Mouse (Mus musculus) limb, embryonic 10.5 days (tissue): ENCODE results near the gene Afg1l. TPM values are rescaled to one million over a fixed set of nuclear protein-coding genes. Genes with fewer than 3 reads are reported as not detected.

Experiments
- DNase-seq: peaks from one replicate; pipeline ENCODE4 v3.0.0-alpha.2; 2017; ENCODE audit warnings: low spot score
- H3K27ac ChIP-seq: fragments of 300-500 bp; sonication (generic); 2 replicates; pipeline ENCODE4 v1.5.1; 2016; ENCODE audit warnings: mild to moderate bottlenecking
- H3K27me3 ChIP-seq: fragments of 300-500 bp; sonication (generic); 2 replicates; pipeline ENCODE4 v1.6.1; 2016; ENCODE audit warnings: low read depth, mild to moderate bottlenecking; ENCODE audit not compliant: poor library complexity, severe bottlenecking
- H3K36me3 ChIP-seq: fragments of 300-500 bp; sonication (generic); 2 replicates; pipeline ENCODE4 v1.6.1; 2016; ENCODE audit warnings: mild to moderate bottlenecking, moderate library complexity
- H3K4me1 ChIP-seq: fragments of 300-500 bp; sonication (generic); 2 replicates; pipeline ENCODE4 v1.6.1; 2016
- H3K4me3 ChIP-seq: fragments of 300-500 bp; sonication (generic); 2 replicates; pipeline ENCODE4 v1.5.1; 2016; ENCODE audit warnings: mild to moderate bottlenecking, moderate library complexity
- H3K9me3 ChIP-seq: fragments of 300-500 bp; sonication (generic); replicated peaks from 2 replicates; pipeline ENCODE4 v1.6.1; 2016; ENCODE audit warnings: mild to moderate bottlenecking
- WGBS: fragments of 180-500 bp; shearing (Covaris S2); methylation state at CpG from one replicate; pipeline ENCODE4 v1.1.7; 2016; 5-methylcytosine and 5-hydroxymethylcytosine counted together
- polyA plus RNA-seq: library from polyadenylated mRNA; unstranded; fragments of >200 nt; fragmentation: Nextera tagmentation; extraction: Ambion mirVana; gene quantifications from 2 replicates; pipeline ENCODE4 v1.2.1, GENCODE M21; 2016

Gene Afg1l
- polyA plus RNA-seq: 4.0 and 4.6 TPM in 2 replicates

- Histone ChIP-seq H3K27me3 (no peaks in the 10 kb centered on the region), H3K4me1 (peaks cover 14% of the 10 kb centered on the region), H3K27ac (peak within 1 kb of the TSS; percentile 96), H3K9me3 (no peaks in the 10 kb centered on the region), H3K4me3 (peak within 1 kb of the TSS; percentile 84), H3K36me3 (no peaks in the 10 kb centered on the region)
- WGBS: under 1% methylated on average over 29 of the region's 29 CpGs
- peak; percentile 93 for DNase-seq
Observed at GRCm38 (mm10) chr10:42478341-42478720, at the start of gene Afg1l. Gene Afg1l (minus strand): TSS chr10:42478565.

GRCm38 (mm10) chr10:42525682-42526081, 47.3 kb upstream of the Afg1l start:
- peaks cover 56% of the 10 kb centered on the region for H3K36me3 ChIP-seq
- H3K27me3 ChIP-seq: no peaks in the 10 kb centered on the region
- peaks cover 4% of the 10 kb centered on the region; the same call in 1 of the 2 replicates for H3K4me1 ChIP-seq
- WGBS: 95% methylated on average over 3 of the region's 3 CpGs
- H3K9me3 ChIP-seq: no peaks in the 10 kb centered on the region
- no peak for DNase-seq
- H3K4me3 ChIP-seq: no peak overlapping the region
- H3K27ac ChIP-seq: no peak overlapping the region

DNA sequence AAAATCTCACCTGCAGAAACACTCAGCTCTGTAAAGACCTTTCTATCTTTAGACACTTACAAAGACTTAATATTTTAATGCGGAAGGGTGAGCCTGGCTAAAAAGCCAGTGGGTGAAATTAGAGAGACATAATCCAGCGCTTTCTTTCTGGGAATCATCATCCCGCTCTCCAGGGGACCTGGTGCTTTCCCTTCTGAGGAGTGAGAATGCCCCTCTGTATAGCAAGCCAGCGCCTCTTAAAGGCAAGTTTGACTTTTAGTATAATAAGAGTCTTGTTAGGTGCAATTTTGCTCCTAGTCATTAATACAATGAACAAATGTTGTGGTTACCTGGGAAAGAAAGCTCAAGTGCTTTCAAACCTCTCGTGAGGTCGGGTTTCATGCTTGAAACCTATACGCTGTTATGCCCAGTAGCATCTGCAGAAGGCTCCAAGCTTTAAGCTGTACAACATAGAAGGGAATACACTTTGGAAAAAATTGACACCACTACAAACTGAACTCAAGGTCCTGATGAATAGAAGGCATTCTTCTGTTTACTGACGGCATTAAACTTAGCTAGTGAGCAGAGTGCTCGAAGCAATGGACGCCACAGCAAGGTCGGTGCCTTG, 45.3 kb upstream of the Afg1l start:
- Histone ChIP-seq H3K4me3 (no peak overlapping the region), H3K4me1 (peaks cover 4% of the 10 kb centered on the region; the same call in 1 of the 2 replicates), H3K9me3 (no peaks in the 10 kb centered on the region), H3K36me3 (peaks cover 37% of the 10 kb centered on the region), H3K27ac (no peak overlapping the region), H3K27me3 (no peaks in the 10 kb centered on the region)
- DNase-seq: no peak
- 87% methylated on average over 11 of the region's 11 CpGs for WGBS

DNA sequence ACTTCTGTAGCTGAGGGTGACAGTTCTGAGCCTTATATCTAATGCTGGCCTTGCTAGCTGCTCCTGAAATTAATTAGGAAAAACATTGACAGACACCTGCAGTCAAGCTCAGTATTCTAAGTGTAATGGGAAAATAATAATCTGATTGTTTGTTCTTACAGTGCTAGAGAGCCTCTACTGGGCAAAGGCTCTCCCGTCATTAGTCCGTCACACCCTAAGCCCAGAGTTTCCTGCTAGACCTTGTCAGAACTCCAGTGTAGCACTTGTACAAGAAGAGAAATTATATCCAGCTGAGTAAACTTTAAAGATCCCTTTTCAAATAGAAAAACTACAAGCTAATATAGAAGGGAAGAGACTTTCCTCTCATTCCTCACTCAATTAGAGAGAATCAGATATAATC, 44.5 kb upstream of the Afg1l start:
- no peak overlapping the region for H3K27ac ChIP-seq
- no peaks in the 10 kb centered on the region for H3K27me3 ChIP-seq
- no peak overlapping the region for H3K4me3 ChIP-seq
- no peak for DNase-seq
- no peaks in the 10 kb centered on the region for H3K9me3 ChIP-seq
- 91% methylated on average over 2 of the region's 2 CpGs for WGBS
- H3K4me1 ChIP-seq: peaks cover 4% of the 10 kb centered on the region; the same call in 1 of the 2 replicates
- H3K36me3 ChIP-seq: peaks cover 30% of the 10 kb centered on the region

GRCm38 (mm10) chr10:42521315-42521981, 43.1 kb upstream of the Afg1l start:
- WGBS: 81% methylated on average over 5 of the region's 5 CpGs
- H3K4me3 ChIP-seq: no peak overlapping the region
- H3K27me3 ChIP-seq: no peaks in the 10 kb centered on the region
- H3K36me3 ChIP-seq: peaks cover 15% of the 10 kb centered on the region
- no peak for DNase-seq
- no peaks in the 10 kb centered on the region for H3K9me3 ChIP-seq
- H3K27ac ChIP-seq: no peak overlapping the region
- peaks cover 4% of the 10 kb centered on the region; the same call in 1 of the 2 replicates for H3K4me1 ChIP-seq

- H3K4me3 ChIP-seq: no peak overlapping the region
- H3K36me3 ChIP-seq: 0 out of 2 replicates have a peak, but pooled peaks cover 4% of the 10 kb centered on the region
- no peak overlapping the region for H3K27ac ChIP-seq
- DNase-seq: no peak
- no peaks in the 10 kb centered on the region; the same call in 1 of the 2 replicates for H3K4me1 ChIP-seq
- no peaks in the 10 kb centered on the region for H3K27me3 ChIP-seq
- WGBS: 91% methylated on average over 8 of the region's 8 CpGs
- H3K9me3 ChIP-seq: no peaks in the 10 kb centered on the region
Observed at GRCm38 (mm10) chr10:42518363-42518762, 40.0 kb upstream of the Afg1l start.

DNA sequence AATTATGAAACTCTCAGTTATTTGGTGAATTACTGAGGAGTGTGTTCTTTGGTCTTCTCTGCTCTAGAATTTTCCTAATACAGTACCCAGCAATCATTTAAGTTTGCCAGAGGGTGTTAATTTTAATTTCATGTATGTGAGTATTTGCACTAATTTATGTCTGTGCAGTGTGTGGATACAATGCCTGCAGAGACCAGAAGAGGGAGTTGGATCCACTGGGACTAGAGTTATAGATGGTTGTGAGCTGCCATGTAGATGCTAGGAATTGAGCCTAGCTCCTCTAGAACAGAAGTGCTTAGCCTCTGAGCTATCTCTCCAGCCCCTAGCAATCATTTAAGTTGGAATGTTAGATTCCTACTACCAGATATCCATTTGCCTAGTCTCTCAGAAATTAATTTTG, 35.8 kb upstream of the Afg1l start:
- Histone ChIP-seq H3K36me3 (peaks cover 27% of the 10 kb centered on the region), H3K4me3 (no peak overlapping the region), H3K4me1 (no peaks in the 10 kb centered on the region), H3K27ac (no peak overlapping the region), H3K27me3 (no peaks in the 10 kb centered on the region), H3K9me3 (no peaks in the 10 kb centered on the region)
- DNase-seq: no peak

DNA sequence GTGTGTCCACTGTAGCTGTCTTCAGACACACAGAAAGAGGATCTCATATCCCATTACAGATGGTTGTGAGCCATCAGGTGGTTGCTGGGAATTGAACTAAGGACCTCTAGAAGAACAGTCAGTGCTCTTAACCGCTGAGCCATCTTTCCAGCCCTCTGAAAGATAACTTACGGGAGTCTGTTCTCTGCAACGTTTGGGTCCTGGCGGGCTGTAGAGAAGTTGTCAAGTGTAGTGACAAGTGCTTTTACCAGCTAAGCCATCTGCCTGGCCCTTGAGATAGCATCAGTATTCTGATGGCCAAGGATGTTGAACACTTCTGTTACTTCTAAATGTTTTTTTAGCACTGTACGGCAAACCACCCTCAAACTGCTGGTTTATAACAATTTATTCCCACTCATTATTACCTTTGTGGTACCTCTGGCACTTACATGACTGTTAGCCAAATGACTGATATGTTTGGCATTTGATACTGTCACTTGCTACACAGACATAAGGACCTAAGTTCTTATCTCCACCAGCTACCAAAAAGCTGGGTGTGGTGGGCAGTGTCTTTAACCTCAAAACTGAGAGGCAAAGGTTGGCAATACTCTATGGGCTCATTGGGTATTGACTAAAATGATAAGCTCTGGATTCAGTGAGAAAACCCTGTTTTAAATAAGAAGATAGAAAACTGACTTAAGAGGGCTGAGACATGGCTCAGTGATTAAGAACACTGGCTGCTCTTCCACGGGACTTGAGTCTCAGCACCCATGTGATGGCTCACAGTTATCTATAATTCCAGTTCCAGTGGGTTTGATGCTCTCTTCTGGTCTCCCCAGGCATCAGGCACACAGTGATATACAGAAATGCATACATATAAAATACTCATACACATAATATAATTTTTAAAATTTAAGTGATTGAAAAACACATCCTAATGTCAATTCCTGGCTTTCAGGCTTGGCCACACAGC, 33.1 kb upstream of the Afg1l start:
- 91% methylated on average over 6 of the region's 6 CpGs for WGBS

DNA sequence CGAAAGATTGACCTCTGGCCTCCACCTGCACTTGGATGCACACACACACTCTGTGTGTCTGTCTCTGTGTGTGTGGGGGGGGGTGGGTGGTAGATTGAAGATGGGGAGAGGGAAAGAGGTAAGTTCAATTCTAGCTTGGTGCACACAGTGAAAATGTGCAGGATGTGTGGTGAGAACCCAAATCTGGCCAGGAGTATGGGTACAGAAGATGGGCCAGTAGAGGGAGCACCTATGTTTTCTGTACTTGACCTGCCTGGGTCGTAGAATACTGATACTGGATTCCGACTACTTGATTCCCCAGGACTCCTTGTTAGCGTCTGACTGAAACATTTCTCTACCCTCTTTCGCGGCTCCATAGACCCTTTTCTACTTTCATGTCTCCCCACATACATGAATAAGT, 31.8 kb upstream of the Afg1l start:
- Histone ChIP-seq H3K27me3 (no peaks in the 10 kb centered on the region), H3K36me3 (peaks cover 47% of the 10 kb centered on the region), H3K27ac (no peak overlapping the region), H3K4me1 (no peaks in the 10 kb centered on the region), H3K9me3 (no peaks in the 10 kb centered on the region), H3K4me3 (no peak overlapping the region)
- WGBS: 89% methylated on average over 6 of the region's 6 CpGs
- no peak for DNase-seq

More for the DNA sequence above, 33.1 kb upstream of the Afg1l start:
- H3K4me3 ChIP-seq: no peak overlapping the region
- H3K9me3 ChIP-seq: no peaks in the 10 kb centered on the region
- no peaks in the 10 kb centered on the region for H3K4me1 ChIP-seq
- no peak overlapping the region for H3K27ac ChIP-seq
- no peaks in the 10 kb centered on the region for H3K27me3 ChIP-seq
- H3K36me3 ChIP-seq: peaks cover 44% of the 10 kb centered on the region
- DNase-seq: no peak

- H3K36me3 ChIP-seq: peaks cover 30% of the 10 kb centered on the region
- H3K4me1 ChIP-seq: peaks cover 12% of the 10 kb centered on the region
- WGBS: 91% methylated on average over 10 of the region's 10 CpGs
- no peak for DNase-seq
- H3K4me3 ChIP-seq: no peak overlapping the region
- no peaks in the 10 kb centered on the region for H3K27me3 ChIP-seq
- no peak overlapping the region for H3K27ac ChIP-seq
- no peaks in the 10 kb centered on the region for H3K9me3 ChIP-seq
Observed at GRCm38 (mm10) chr10:42504096-42504710, 25.8 kb upstream of the Afg1l start.

DNA sequence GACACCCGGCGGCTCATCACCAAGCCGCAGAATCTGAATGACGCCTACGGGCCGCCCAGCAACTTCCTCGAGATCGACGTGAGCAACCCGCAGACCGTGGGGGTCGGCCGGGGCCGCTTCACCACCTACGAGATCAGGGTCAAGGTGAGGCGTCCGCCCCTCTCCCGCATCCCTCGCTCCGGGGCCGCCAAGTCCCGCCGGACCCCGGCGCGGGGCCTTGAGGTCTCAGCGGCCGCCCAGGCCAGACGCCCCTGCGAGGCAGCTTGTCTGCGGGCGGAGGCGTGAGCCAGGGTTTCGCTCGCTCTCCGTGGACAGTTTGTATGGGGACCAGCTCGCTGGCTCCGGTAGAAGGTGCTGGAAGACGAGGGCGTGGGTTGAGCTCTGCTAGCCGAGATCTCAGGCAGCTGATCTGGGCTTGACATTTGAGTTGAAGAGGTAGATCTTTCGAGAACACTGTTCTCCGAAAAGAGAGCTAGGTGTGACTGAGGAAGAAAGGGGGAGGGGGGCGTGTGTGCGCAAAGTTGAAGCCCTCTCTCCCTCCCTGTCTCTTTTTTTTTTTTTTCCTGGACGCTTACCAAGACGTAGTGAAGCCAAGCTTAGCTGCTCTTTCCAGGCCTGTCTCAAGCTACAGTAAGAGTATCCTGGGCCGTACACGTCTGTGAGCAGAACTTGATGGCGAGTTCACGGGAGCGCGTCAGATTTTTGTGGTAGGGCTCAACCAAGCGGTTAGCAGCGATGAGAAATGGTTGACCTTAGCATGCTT, 24.2 kb upstream of the Afg1l start:
- Histone ChIP-seq H3K27ac (peak overlapping the region; percentile 97), H3K9me3 (no peaks in the 10 kb centered on the region), H3K4me1 (peaks cover 12% of the 10 kb centered on the region), H3K36me3 (peaks cover 15% of the 10 kb centered on the region), H3K4me3 (peak overlapping the region; percentile 97), H3K27me3 (no peaks in the 10 kb centered on the region)
- WGBS: under 1% methylated on average over 55 of the region's 55 CpGs
- peak; percentile 71 for DNase-seq

DNA sequence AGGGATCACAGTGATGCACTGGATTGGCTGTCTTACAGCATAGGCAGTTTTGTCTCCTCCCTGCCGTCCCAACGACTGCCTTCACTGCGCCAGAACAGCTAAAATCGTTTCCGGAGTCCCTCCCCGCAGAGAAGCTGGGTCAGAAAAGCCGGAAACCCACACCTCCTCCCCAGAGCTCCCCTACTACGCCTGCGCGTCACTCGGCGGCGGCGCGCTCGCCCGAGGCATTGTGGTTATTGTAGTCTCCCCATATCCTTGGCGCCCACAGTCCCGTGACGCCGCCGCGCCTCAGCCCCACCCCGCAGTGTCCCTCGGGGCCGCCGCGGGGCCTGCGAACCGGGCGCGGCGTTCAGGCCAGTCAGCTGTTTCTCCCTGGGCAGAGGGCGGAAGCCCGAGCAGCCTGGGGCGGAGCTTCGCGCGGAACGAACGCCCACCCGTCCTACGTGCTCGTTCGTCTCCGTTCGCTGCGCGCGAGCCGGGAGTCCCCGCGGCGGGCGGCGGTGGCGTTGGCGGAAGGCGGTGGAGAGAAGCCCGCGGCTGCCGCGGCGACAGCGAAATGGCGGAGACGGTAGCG, 23.5 kb upstream of the Afg1l start, which contains the start of gene Snx3:
Gene Snx3 (plus strand): TSS at position 256 of the 574 bp plus-strand sequence.
- Histone ChIP-seq H3K4me3 (peak within 1 kb of the TSS; percentile 97), H3K4me1 (peaks cover 12% of the 10 kb centered on the region), H3K27ac (peak within 1 kb of the TSS; percentile 97), H3K36me3 (peaks cover 13% of the 10 kb centered on the region), H3K9me3 (no peaks in the 10 kb centered on the region), H3K27me3 (no peaks in the 10 kb centered on the region)
- WGBS: under 1% methylated on average over 68 of the region's 68 CpGs
- DNase-seq: peak; percentile 95
